Mouse (Mus musculus) erythroblast, embryonic 14.5 days (primary cell): ENCODE measurements around the gene Gnaz.

Source experiments
- GATA1 ChIP-seq: IDR thresholded peaks from 2 replicates; pipeline ENCODE4 v1.6.1; 2012; ENCODE audit warnings: low read length, inconsistent platforms, mixed read lengths
- TAL1 ChIP-seq: IDR thresholded peaks from 3 replicates; pipeline ENCODE4 v1.6.1; 2012; ENCODE audit warnings: low read length, inconsistent platforms, mixed read lengths

- TF ChIP-seq TAL1 = no peak
- TF ChIP-seq GATA1 = no peak
Observed at GRCm38 (mm10) chr10:75065691-75066090, 98.7 kb downstream of the Gnaz start.
